In the genomic region with DNA sequence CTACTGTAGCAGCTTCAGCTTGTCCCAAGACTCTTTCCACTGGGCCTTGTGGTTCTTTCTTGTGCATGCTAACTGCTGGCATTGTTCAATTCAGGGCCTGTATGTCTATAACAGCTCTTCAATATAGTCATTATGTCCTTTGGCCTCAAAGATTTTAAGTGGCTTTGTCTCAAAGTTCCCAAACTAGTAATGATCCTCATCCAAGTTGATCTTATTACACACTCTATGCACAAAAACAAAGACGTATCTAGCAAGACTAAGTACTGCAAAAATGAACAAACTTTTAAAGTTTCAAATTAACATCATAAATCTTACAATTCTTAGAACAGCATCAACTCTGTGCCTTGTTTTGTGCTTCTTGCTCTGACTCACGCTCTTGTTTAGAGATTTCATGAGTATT, we compare ENCODE assay signal across 25 mouse cellular contexts. TPM values are rescaled to one million over a fixed set of nuclear protein-coding genes. Genes with fewer than 3 reads are reported as not detected.
A peak's percentile ranks its signal among the peaks of the same experiment; 100 is the strongest.
DNase-seq lines count a peak whose midpoint lies in the region; ATAC-seq and TF ChIP-seq lines count a peak whose summit lies in the region.
"Had no signal": no experiment of that assay in that cellular context is flagged by ENCODE, and none has a peak within 500 bp of the region (broad histone marks: within the 10 kb centered on the region; RNA-seq: fewer than 3 reads in every experiment).

No protein-coding gene starts in this region.

- H3K4me3 ChIP-seq in midbrain, embryonic 10.5 days, result no peak overlapping the region
- H3K4me3 ChIP-seq: embryonic facial prominence, embryonic 13.5 days; embryonic facial prominence, embryonic 15.5 days; erythroblast, embryonic 14.5 days; forebrain, embryonic 13.5 days; forebrain, embryonic 15.5 days had no signal

- H3K4me1 ChIP-seq in midbrain, embryonic 10.5 days, result no peaks in the 10 kb centered on the region
- H3K4me1 ChIP-seq: embryonic facial prominence, embryonic 13.5 days; embryonic facial prominence, embryonic 15.5 days; forebrain, embryonic 15.5 days had no signal

- WGBS in midbrain, embryonic 10.5 days, result 89% methylated on average over 2 of the region's 2 CpGs

- no peak for TF ChIP-seq CTCF in brain, embryonic 14.5 days (IDR thresholded peaks at IDR 0.05; ENCODE audit: borderline replicate concordance, extremely low read depth, insufficient read depth, insufficient read length)

- no peak overlapping the region for H3K27ac ChIP-seq in midbrain, embryonic 10.5 days (replicated peaks)
- H3K27ac ChIP-seq: embryonic facial prominence, embryonic 13.5 days; embryonic facial prominence, embryonic 15.5 days; forebrain, embryonic 13.5 days; forebrain, embryonic 15.5 days had no signal

- TF ChIP-seq POLR2A in brain, embryonic 14.5 days (IDR thresholded peaks at IDR 0.05; ENCODE audit: borderline replicate concordance, extremely low read depth, insufficient read depth, insufficient read length, poor library complexity, severe bottlenecking), result no peak

- H3K9me3 ChIP-seq in midbrain, embryonic 10.5 days (replicated peaks), result no peaks in the 10 kb centered on the region
- H3K9me3 ChIP-seq: embryonic facial prominence, embryonic 13.5 days; embryonic facial prominence, embryonic 15.5 days; forebrain, embryonic 13.5 days; forebrain, embryonic 15.5 days had no signal

- peak; percentile 66 for DNase-seq in Muller cell, postnatal 12 days (ENCODE audit: inconsistent ontology term)
- peak; percentile 8 for DNase-seq in brain, embryonic 14.5 days (ENCODE audit: low read depth)
- peak; percentile 53 for DNase-seq in retina, postnatal 1 day
- DNase-seq in midbrain, embryonic 10.5 days (ENCODE audit: low spot score), result no peak
- DNase-seq: adrenal gland, adult 8-10 months; adrenal gland, postnatal 14 days; adrenal gland, postnatal 36 days; cerebellum, adult 11 months; cerebellum, adult 18-20 months; cerebellum, adult 8-10 months; cerebellum, adult 9-11 months; cerebellum, postnatal 14 days; cerebellum, postnatal 36 days; embryo, embryonic 11 days; forebrain, postnatal 0 days had no signal

- H3K36me3 ChIP-seq in midbrain, embryonic 10.5 days, result no peaks in the 10 kb centered on the region
- H3K36me3 ChIP-seq: embryonic facial prominence, embryonic 13.5 days; embryonic facial prominence, embryonic 15.5 days; forebrain, embryonic 15.5 days had no signal

- no peaks in the 10 kb centered on the region for H3K27me3 ChIP-seq in midbrain, embryonic 10.5 days (ENCODE audit: low read depth, poor library complexity, severe bottlenecking)
- H3K27me3 ChIP-seq: embryonic facial prominence, embryonic 13.5 days; embryonic facial prominence, embryonic 15.5 days; forebrain, embryonic 13.5 days; forebrain, embryonic 15.5 days; Patski had no signal

- ATAC-seq in erythroid progenitor cell, adult 5-6 weeks (replicated peaks; ENCODE audit: low FRiP score, poor library complexity, severe bottlenecking), result no peak
- ATAC-seq: activated CD4-positive, CD25-positive, alpha-beta regulatory T cell, adult 4 months; forebrain, embryonic 13.5 days; forebrain, embryonic 15.5 days; forebrain, postnatal 0 days; Patski had no signal

RNA-seq across cellular contexts. Expression of a gene that starts 20.6 kb away (rescaled TPM):
- 1.0 and 1.7 TPM in 2 replicates for polyA plus RNA-seq in brain, embryonic 14.5 days (2012; rRNA removed)
- 2.2 and 2.8 TPM in 2 replicates for polyA plus RNA-seq in midbrain, embryonic 10.5 days (2016; fragmentation: Nextera tagmentation; extraction: Ambion mirVana)
- 2.2 and 16.3 TPM in 2 replicates for total RNA-seq in erythroid progenitor cell, adult 5-6 weeks (2015; ENCODE audit: low replicate concordance)
- 4.8 and 11.0 TPM in 2 replicates for total RNA-seq in erythroid progenitor cell, adult 5-6 weeks (2017; ENCODE audit: low replicate concordance)
- total RNA-seq: ES-E14 had no signal
- polyA plus RNA-seq: C2C12; erythroblast, embryonic 14.5 days; Patski had no signal

RNA-seq across cellular contexts. Expression of a gene that starts 51.6 kb away (rescaled TPM):
- polyA plus RNA-seq in brain, embryonic 14.5 days (2012; rRNA removed), result 0.40 and 0.72 TPM in 2 replicates
- polyA plus RNA-seq in midbrain, embryonic 10.5 days (2016; fragmentation: Nextera tagmentation; extraction: Ambion mirVana), result 0.43 and 0.93 TPM in 2 replicates
- 24.3 and 37.1 TPM in 2 replicates for total RNA-seq in erythroid progenitor cell, adult 5-6 weeks (2015; ENCODE audit: low replicate concordance)
- 28.7 and 38.0 TPM in 2 replicates for total RNA-seq in erythroid progenitor cell, adult 5-6 weeks (2017; ENCODE audit: low replicate concordance)
